Mouse (Mus musculus) bone marrow, adult 2 months (tissue): ENCODE data around the gene Elavl4. TPM values are rescaled to one million over a fixed set of nuclear protein-coding genes. Genes with fewer than 3 reads are reported as not detected.

Source experiments
- H3K27ac ChIP-seq: fragments of 200-500 bp; 2 replicates; pipeline ENCODE4 v1.5.1; 2012; ENCODE audit warnings: low read depth, mild to moderate bottlenecking, control low read depth, inconsistent platforms, low read length; ENCODE audit not compliant: control insufficient read depth, poor library complexity, insufficient read depth
- H3K4me1 ChIP-seq: fragments of 200-500 bp; 2 replicates; pipeline ENCODE4 v1.6.1; 2011; ENCODE audit warnings: low read length; ENCODE audit not compliant: control insufficient read depth, insufficient read depth
- H3K4me3 ChIP-seq: fragments of 200-500 bp; replicated peaks from 2 replicates; pipeline ENCODE3; 2011; ENCODE audit warnings: mild to moderate bottlenecking, low read depth, low read length, control low read depth; ENCODE audit not compliant: control insufficient read depth
- CTCF ChIP-seq: fragments of 200-500 bp; IDR thresholded peaks from 2 replicates; pipeline ENCODE4 v1.5.1; 2011; ENCODE audit warnings: low read length, control low read depth; ENCODE audit not compliant: control insufficient read depth, insufficient read depth
- POLR2A ChIP-seq: fragments of 200-500 bp; IDR thresholded peaks from 2 replicates; pipeline ENCODE4 v1.6.1; 2011; ENCODE audit warnings: low read depth, mild to moderate bottlenecking, control low read depth, low read length, borderline replicate concordance; ENCODE audit not compliant: control insufficient read depth
- WGBS: fragments of 180-500 bp; shearing (Covaris S2); methylation state at CpG from one replicate; pipeline ENCODE4 v1.1.7; 2018; 5-methylcytosine and 5-hydroxymethylcytosine counted together
- polyA plus RNA-seq: library from polyadenylated mRNA; stranded (reverse); fragments of >200 nt; gene quantifications from 2 replicates; pipeline ENCODE4 v1.2.4, GENCODE M21; 2011; ENCODE audit warnings: low replicate concordance; ENCODE audit not compliant: missing spikeins, insufficient read depth, insufficient read length

Elavl4 gene
- polyA plus RNA-seq, 1 experiment, result 0.62 TPM

DNA sequence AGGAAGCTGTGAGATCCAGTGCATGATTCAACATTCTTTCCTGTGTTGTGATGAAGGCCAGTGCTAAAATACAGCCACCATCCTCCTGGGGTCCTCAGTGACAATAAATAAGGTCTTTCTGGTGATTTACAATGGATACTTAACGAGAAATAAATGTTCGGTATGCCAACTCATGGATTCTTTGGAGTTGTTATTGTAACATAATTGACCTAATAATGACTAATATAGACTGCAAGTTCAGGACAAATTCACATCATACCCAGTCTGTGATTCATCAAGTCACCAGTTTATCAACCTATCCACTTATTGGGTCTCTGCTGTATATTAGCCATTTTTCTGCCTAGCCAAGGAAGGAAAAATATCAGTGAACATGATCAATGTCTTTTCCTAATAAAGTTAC is 174.4 kb downstream of the Elavl4 start:
- WGBS, result 81% methylated on average over 2 of the region's 2 CpGs
- TF ChIP-seq CTCF (no peak), POLR2A (no peak)
- Histone ChIP-seq H3K4me3 (no peak overlapping the region), H3K27ac (no peak overlapping the region), H3K4me1 (no peaks in the 10 kb centered on the region)

- Histone ChIP-seq H3K27ac (no peak overlapping the region), H3K4me3 (no peak overlapping the region), H3K4me1 (no peaks in the 10 kb centered on the region)
- no peak for TF ChIP-seq CTCF
- no peak for TF ChIP-seq POLR2A
- 39% methylated on average over 5 of the region's 5 CpGs for WGBS
These were observed 179.7 kb downstream of the Elavl4 start for GRCm38 (mm10) chr4:110172028-110172427.

DNA sequence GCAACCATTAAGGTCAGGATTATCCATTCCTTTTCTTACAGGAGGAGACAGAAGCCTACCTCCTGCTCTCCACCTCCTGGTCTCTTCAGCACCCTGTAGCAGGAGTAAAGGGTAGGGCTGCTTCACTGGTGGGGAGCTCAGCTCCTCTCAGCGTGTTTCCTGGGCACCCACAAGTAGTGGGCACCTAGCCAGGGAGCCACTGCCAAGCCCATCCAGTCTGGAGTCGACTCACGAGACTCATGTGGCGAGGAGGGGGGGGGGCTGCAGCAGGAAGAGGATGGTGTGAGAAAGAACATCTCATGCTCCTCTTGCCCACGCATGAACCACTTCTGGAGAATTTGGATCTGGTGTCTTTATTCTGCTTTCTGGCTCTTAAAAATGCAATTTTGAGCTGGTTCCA is 186.5 kb downstream of the Elavl4 start:
- Histone ChIP-seq H3K4me3 (no peak overlapping the region), H3K4me1 (no peaks in the 10 kb centered on the region), H3K27ac (no peak overlapping the region)
- TF ChIP-seq CTCF, result no peak
- no peak for TF ChIP-seq POLR2A
- WGBS, result 55% methylated on average over 5 of the region's 5 CpGs

GRCm38 (mm10) chr4:110161600-110161999 is 190.1 kb downstream of the Elavl4 start:
- H3K4me3 ChIP-seq, result no peak overlapping the region
- no peaks in the 10 kb centered on the region for H3K4me1 ChIP-seq
- 73% methylated on average over 3 of the region's 3 CpGs for WGBS
- TF ChIP-seq POLR2A (no peak), CTCF (no peak)
- no peak overlapping the region for H3K27ac ChIP-seq

GRCm38 (mm10) chr4:110157515-110158159 is 194.1 kb downstream of the Elavl4 start:
- 68% methylated on average over 3 of the region's 3 CpGs for WGBS
- Histone ChIP-seq H3K4me1 (no peaks in the 10 kb centered on the region), H3K27ac (no peak overlapping the region), H3K4me3 (no peak overlapping the region)
- TF ChIP-seq CTCF (no peak), POLR2A (no peak)

DNA sequence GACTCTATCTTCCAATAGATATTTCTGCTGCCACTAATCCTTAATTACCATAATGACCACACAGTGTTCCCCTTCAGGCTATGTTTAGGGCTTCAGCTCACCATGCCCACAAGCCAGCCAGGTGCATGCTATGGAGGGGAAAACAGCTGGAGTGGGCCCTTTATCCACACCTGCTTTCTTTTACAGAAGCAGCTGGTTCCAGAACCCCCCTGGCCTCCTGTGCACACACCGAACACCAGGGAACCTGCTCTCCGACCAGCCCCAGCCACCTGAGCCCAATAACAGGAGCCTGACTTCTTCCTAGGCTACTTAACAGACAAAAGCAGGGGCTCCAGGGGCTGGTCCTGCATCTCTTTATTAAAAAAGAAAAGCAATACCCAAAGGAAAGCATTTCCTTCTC is 195.8 kb downstream of the Elavl4 start:
- 72% methylated on average over 2 of the region's 2 CpGs for WGBS
- Histone ChIP-seq H3K4me3 (no peak overlapping the region), H3K27ac (no peak overlapping the region), H3K4me1 (no peaks in the 10 kb centered on the region)
- TF ChIP-seq CTCF (no peak), POLR2A (no peak)

Other genes with a start within 250 kb of the Elavl4 start
- not detected in 2 replicates for gene Agbl4, start 45.8 kb upstream of the Elavl4 start, polyA plus RNA-seq